Mouse (Mus musculus) embryonic facial prominence, embryonic 14.5 days (tissue): Measurements from ENCODE around the gene Ncbp2. TPM values are rescaled to one million over a fixed set of nuclear protein-coding genes. Genes with fewer than 3 reads are reported as not detected.

Source experiments
- ATAC-seq: fragments of 200-750 bp; cut with Nextera tagmentation; 2 replicates; pipeline ENCODE4 v1.8.0; 2017; ENCODE audit warnings: low read depth, moderate number of reproducible peaks, moderate TSS enrichment
- DNase-seq: peaks from one replicate; pipeline ENCODE4 v3.0.0-alpha.2; 2015; ENCODE audit warnings: low spot score
- H3K27ac ChIP-seq: fragments of 300-500 bp; sonication (generic); replicated peaks from 2 replicates; pipeline ENCODE4 v1.5.1; 2014; ENCODE audit warnings: low read depth, mild to moderate bottlenecking, low read length, moderate library complexity
- H3K27me3 ChIP-seq: fragments of 300-500 bp; sonication (generic); replicated peaks from 2 replicates; pipeline ENCODE4 v1.6.1; 2014; ENCODE audit warnings: low read length; ENCODE audit not compliant: control insufficient read depth, insufficient read depth
- H3K36me3 ChIP-seq: fragments of 300-500 bp; sonication (generic); 2 replicates; pipeline ENCODE4 v1.6.1; 2014; ENCODE audit warnings: low read length, mixed read lengths; ENCODE audit not compliant: control insufficient read depth, insufficient read depth
- H3K4me1 ChIP-seq: fragments of 300-500 bp; sonication (generic); 2 replicates; pipeline ENCODE4 v1.6.1; 2014; ENCODE audit warnings: antibody characterized with exemption, low read length; ENCODE audit not compliant: control insufficient read depth, insufficient read depth
- H3K4me2 ChIP-seq: fragments of 300-500 bp; sonication (generic); 2 replicates; pipeline ENCODE4 v1.6.1; 2014; ENCODE audit warnings: low read depth, mild to moderate bottlenecking, low read length, moderate library complexity, mixed read lengths
- H3K4me3 ChIP-seq: fragments of 300-500 bp; sonication (generic); 2 replicates; pipeline ENCODE4 v1.5.1; 2014; ENCODE audit warnings: low read depth, mild to moderate bottlenecking, low read length
- H3K9ac ChIP-seq: fragments of 300-500 bp; sonication (generic); 2 replicates; pipeline ENCODE4 v1.6.1; 2014; ENCODE audit warnings: low read depth, mild to moderate bottlenecking, low read length, moderate library complexity, mixed read lengths
- H3K9me3 ChIP-seq: fragments of 300-500 bp; sonication (generic); 2 replicates; pipeline ENCODE4 v1.6.1; 2016; ENCODE audit warnings: low read length; ENCODE audit not compliant: control insufficient read depth
- WGBS: fragments of 180-500 bp; shearing (Covaris S2); extraction: QIAGEN DNeasy Blood & Tissue Kit; methylation state at CpG from one replicate; pipeline ENCODE4 v1.1.7; 2014; 5-methylcytosine and 5-hydroxymethylcytosine counted together
- microRNA-seq: library from miRNA; unstranded; fragments of <30 nt; microRNA quantifications from one replicate; pipeline ENCODE4, GENCODE M21; 2016; ENCODE audit warnings: borderline number of aligned reads
- polyA plus RNA-seq: library from polyadenylated mRNA; unstranded; fragments of >200 nt; fragmentation: Nextera tagmentation; extraction: Ambion mirVana; gene quantifications from 2 replicates; pipeline ENCODE4 v1.2.1, GENCODE M21; 2014

Gene Ncbp2
- polyA plus RNA-seq, 1 experiment from 2014 or later, result 96.3 TPM

DNA sequence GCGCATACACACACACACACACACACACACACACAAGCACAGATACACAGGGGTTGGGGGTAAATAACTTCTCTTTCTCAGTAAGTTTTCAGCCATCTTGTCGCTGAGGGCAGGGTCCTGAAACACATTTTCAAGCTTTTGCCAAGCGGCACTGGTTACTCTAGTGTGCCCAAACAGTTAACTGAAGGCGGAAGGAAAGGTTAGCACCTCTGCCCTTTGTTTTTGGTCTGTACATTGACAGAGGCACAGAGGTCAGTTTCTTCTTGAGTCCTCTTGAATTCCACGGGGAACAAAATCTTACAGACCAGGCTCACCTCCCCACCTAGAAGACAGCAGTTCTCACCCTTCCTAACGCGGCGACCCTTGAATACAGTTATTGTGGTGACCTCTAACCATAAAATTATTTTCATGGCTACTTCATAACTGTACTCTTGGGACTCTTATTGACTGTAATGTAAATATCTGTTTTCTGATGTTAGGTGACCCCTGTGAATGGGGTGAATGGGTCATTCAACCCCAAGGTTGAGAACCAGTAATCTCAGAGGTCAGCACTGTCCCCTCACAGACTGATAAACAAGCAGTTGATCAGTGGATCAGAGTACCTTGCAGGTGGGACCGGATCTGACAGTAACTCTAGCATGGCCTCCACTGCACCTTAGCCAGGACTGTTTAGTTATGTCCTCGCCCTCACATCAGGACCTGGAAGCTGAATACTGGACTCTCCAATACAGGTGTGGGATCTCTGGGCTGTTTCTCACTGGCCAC lies 60.4 kb downstream of the Ncbp2 start:
- no peak overlapping the region for H3K9ac ChIP-seq
- ATAC-seq (no peak), DNase-seq (no peak)
- H3K36me3 ChIP-seq, result peaks cover 10% of the 10 kb centered on the region
- H3K4me3 ChIP-seq, result no peak overlapping the region
- no peaks in the 10 kb centered on the region for H3K27me3 ChIP-seq
- no peak overlapping the region for H3K4me2 ChIP-seq
- 62% methylated on average over 10 of the region's 10 CpGs for WGBS
- no peaks in the 10 kb centered on the region for H3K9me3 ChIP-seq
- H3K27ac ChIP-seq, result no peak overlapping the region
- H3K4me1 ChIP-seq, result peaks cover 2% of the 10 kb centered on the region

DNA sequence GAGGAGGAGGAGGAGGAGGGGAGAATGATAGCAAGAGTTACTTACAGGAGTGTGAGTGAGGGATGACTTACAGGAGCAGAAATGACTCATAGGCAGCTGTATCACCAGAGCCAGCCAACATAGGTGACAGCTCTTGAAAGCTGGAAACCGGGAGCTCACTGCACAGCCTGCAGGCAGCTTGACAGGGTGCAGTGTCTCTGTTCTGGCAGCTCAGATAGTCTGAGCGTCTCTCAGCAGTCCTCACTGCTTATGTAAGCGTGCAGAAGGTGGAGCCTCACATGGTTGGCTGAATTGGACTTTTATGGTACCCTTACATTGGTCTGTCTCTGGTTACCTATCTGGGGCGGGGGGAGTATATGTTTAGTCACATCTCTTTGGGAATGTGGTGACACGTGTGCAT lies 61.6 kb downstream of the Ncbp2 start:
- DNase-seq (peak; percentile 50), ATAC-seq (0 out of 2 replicates have a peak, but pooled peaks have one; percentile 67)
- no peak overlapping the region for H3K9ac ChIP-seq
- H3K9me3 ChIP-seq, result no peaks in the 10 kb centered on the region
- H3K27me3 ChIP-seq, result no peaks in the 10 kb centered on the region
- H3K4me1 ChIP-seq, result no peaks in the 10 kb centered on the region
- H3K27ac ChIP-seq, result no peak overlapping the region
- H3K4me2 ChIP-seq, result no peak overlapping the region
- peaks cover 14% of the 10 kb centered on the region for H3K36me3 ChIP-seq
- WGBS, result 47% methylated on average over 5 of the region's 5 CpGs
- no peak overlapping the region for H3K4me3 ChIP-seq

DNA sequence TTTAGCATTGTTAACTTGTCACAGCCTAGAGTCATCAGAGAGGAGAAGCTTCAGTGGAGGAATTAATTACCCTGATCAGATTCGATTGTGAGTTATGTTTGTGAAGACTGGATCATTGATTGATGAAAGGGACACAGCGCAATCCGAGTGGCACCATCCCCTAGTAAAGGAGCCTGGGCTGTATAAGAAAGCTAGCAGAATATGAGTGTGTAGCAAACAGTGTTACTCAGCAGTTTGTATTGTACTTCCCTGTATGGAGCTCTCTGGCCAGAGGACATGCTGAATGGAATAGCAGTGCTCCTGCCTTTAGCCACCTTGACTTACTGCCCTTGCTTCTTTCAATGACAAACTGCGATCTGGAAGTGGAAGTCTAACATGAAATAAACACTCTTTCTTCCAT lies 62.0 kb downstream of the Ncbp2 start:
- no peak overlapping the region for H3K9ac ChIP-seq
- H3K4me1 ChIP-seq, result no peaks in the 10 kb centered on the region
- H3K4me3 ChIP-seq, result no peak overlapping the region
- H3K36me3 ChIP-seq, result peaks cover 14% of the 10 kb centered on the region
- no peaks in the 10 kb centered on the region for H3K9me3 ChIP-seq
- 79% methylated on average over 4 of the region's 4 CpGs for WGBS
- H3K27ac ChIP-seq, result no peak overlapping the region
- H3K27me3 ChIP-seq, result no peaks in the 10 kb centered on the region
- DNase-seq (no peak), ATAC-seq (no peak)
- H3K4me2 ChIP-seq, result no peak overlapping the region

Small RNA genes within 50 kb of the gene (microRNA-seq; reads per million reads assigned to microRNA genes)
- not detected for gene Gm26269

Other genes with a start within 250 kb of the Ncbp2 start
- 2.1 and 3.1 TPM in 2 replicates for gene Meltf, start 69.7 kb upstream of the Ncbp2 start, polyA plus RNA-seq
- 0.59 and 0.70 TPM in 2 replicates for gene Pigz, start 14.7 kb upstream of the Ncbp2 start, polyA plus RNA-seq
- gene 0610012G03Rik, start within 50 bp of the Ncbp2 start, polyA plus RNA-seq, result 93.5 and 94.0 TPM in 2 replicates
- gene Senp5, start 54.8 kb downstream of the Ncbp2 start, polyA plus RNA-seq, result 7.8 and 8.2 TPM in 2 replicates
- 34.1 and 36.3 TPM in 2 replicates for gene Pak2, start 130.8 kb downstream of the Ncbp2 start, polyA plus RNA-seq
- 88.2 and 92.4 TPM in 2 replicates for gene Pigx, start 151.2 kb downstream of the Ncbp2 start, polyA plus RNA-seq
- gene Cep19, start 151.3 kb downstream of the Ncbp2 start, polyA plus RNA-seq, result 26.0 and 29.4 TPM in 2 replicates
- gene Nrros, start 217.1 kb downstream of the Ncbp2 start, polyA plus RNA-seq, result 23.1 and 23.7 TPM in 2 replicates
- not detected in 2 replicates for gene Bex6, start 231.3 kb downstream of the Ncbp2 start, polyA plus RNA-seq